Mouse (Mus musculus) forebrain, embryonic 10.5 days (tissue): Measurements from ENCODE around the gene Chmp6. TPM values are rescaled to one million over a fixed set of nuclear protein-coding genes. Genes with fewer than 3 reads are reported as not detected.

Experiments
- DNase-seq: peaks from one replicate; pipeline ENCODE4 v3.0.0-alpha.2; 2017; ENCODE audit warnings: low spot score; ENCODE audit errors: extremely low spot score
- H3K27ac ChIP-seq: fragments of 300-500 bp; sonication (generic); 2 replicates; pipeline ENCODE4 v1.5.1; 2016; ENCODE audit warnings: mild to moderate bottlenecking
- H3K27me3 ChIP-seq: fragments of 300-500 bp; sonication (generic); 2 replicates; pipeline ENCODE4 v1.6.1; 2016; ENCODE audit warnings: mild to moderate bottlenecking; ENCODE audit not compliant: poor library complexity, severe bottlenecking
- H3K36me3 ChIP-seq: fragments of 300-500 bp; sonication (generic); replicated peaks from 2 replicates; pipeline ENCODE4 v1.6.1; 2016; ENCODE audit warnings: mild to moderate bottlenecking, moderate library complexity
- H3K4me1 ChIP-seq: fragments of 300-500 bp; sonication (generic); 2 replicates; pipeline ENCODE4 v1.6.1; 2016
- H3K4me3 ChIP-seq: fragments of 300-500 bp; sonication (generic); 2 replicates; pipeline ENCODE4 v1.5.1; 2016; ENCODE audit warnings: mild to moderate bottlenecking, moderate library complexity
- H3K9me3 ChIP-seq: fragments of 300-500 bp; sonication (generic); 2 replicates; pipeline ENCODE4 v1.6.1; 2016; ENCODE audit warnings: mild to moderate bottlenecking, moderate library complexity
- WGBS: fragments of 180-500 bp; shearing (Covaris S2); methylation state at CpG from one replicate; pipeline ENCODE4 v1.1.7; 2016; 5-methylcytosine and 5-hydroxymethylcytosine counted together
- polyA plus RNA-seq: library from polyadenylated mRNA; unstranded; fragments of >200 nt; fragmentation: Nextera tagmentation; extraction: Ambion mirVana; gene quantifications from 2 replicates; pipeline ENCODE4 v1.2.1, GENCODE M21; 2016

Gene Chmp6
- polyA plus RNA-seq, 1 experiment from 2014 or later: 124 TPM

DNA sequence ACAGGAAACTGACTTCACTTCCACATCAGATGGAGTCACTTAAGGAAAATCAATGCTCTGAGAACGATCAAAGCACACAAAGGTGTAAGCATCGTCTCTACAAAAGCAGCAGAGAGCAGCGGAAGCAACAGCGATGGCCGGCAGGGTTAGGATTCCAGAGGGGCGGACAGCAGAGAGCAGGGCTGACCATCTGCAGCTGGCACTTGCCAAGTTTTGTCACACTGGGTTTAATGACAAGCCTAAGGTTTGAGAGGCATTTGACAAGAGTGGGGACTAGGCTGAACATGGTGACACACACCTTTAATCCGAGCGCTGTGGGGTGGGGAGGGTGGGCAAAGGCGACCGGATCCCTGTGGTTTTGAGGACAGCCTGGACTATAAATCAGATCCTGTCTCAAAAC lies 18.6 kb downstream of the Chmp6 start:
- H3K9me3 ChIP-seq: peaks cover 3% of the 10 kb centered on the region; the same call in 1 of the 2 replicates
- 81% methylated on average over 10 of the region's 10 CpGs for WGBS
- peaks cover 33% of the 10 kb centered on the region for H3K4me1 ChIP-seq
- no peaks in the 10 kb centered on the region for H3K27me3 ChIP-seq
- H3K4me3 ChIP-seq: no peak overlapping the region
- 0 out of 2 replicates have a peak overlapping the region, but pooled peaks have one; percentile 31 for H3K27ac ChIP-seq
- H3K36me3 ChIP-seq: no peaks in the 10 kb centered on the region
- no peak for DNase-seq

DNA sequence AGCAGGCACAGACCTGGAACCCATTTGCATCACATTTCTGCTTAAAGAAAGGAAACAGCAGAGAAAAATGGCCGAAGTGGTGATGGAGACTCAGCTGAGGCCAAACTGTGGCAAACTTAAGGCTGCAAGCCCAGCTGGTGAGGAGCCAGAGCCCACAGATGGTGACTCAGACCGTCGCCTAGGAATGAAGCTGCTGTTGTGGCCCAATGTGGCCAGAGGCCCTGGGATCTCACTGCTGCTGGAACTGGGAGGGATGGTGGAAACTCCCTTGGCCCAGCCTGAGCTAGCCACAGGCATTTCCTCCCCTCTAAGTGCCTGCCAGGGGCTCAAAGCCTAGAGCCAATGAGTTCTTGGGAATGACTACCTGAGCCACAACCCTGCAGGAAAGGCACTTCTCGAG lies 19.9 kb downstream of the Chmp6 start:
- Histone ChIP-seq H3K4me3 (no peak overlapping the region), H3K27me3 (peaks cover 4% of the 10 kb centered on the region; the same call in 1 of the 2 replicates), H3K36me3 (no peaks in the 10 kb centered on the region), H3K27ac (no peak overlapping the region), H3K9me3 (peaks cover 3% of the 10 kb centered on the region; the same call in 1 of the 2 replicates), H3K4me1 (peaks cover 47% of the 10 kb centered on the region)
- DNase-seq: no peak
- 80% methylated on average over 4 of the region's 4 CpGs for WGBS

- no peak for DNase-seq
- peaks cover 3% of the 10 kb centered on the region; the same call in 1 of the 2 replicates for H3K9me3 ChIP-seq
- no peaks in the 10 kb centered on the region for H3K36me3 ChIP-seq
- 85% methylated on average over 8 of the region's 8 CpGs for WGBS
- peaks cover 13% of the 10 kb centered on the region for H3K27me3 ChIP-seq
- no peak overlapping the region for H3K27ac ChIP-seq
- H3K4me3 ChIP-seq: no peak overlapping the region
- H3K4me1 ChIP-seq: peaks cover 55% of the 10 kb centered on the region
Measured at GRCm38 (mm10) chr11:119933819-119934583, 20.8 kb downstream of the Chmp6 start.

- no peak for DNase-seq
- no peak overlapping the region for H3K4me3 ChIP-seq
- H3K4me1 ChIP-seq: peaks cover 63% of the 10 kb centered on the region
- H3K9me3 ChIP-seq: peaks cover 3% of the 10 kb centered on the region; the same call in 1 of the 2 replicates
- peaks cover 20% of the 10 kb centered on the region for H3K27me3 ChIP-seq
- no peaks in the 10 kb centered on the region for H3K36me3 ChIP-seq
- 76% methylated on average over 8 of the region's 8 CpGs for WGBS
- H3K27ac ChIP-seq: no peak overlapping the region
Measured at GRCm38 (mm10) chr11:119934773-119935172, 21.5 kb downstream of the Chmp6 start.

- H3K4me1 ChIP-seq: peaks cover 66% of the 10 kb centered on the region
- H3K27ac ChIP-seq: 0 out of 2 replicates have a peak overlapping the region, but pooled peaks have one; percentile 8
- 29% methylated on average over 6 of the region's 6 CpGs for WGBS
- no peak overlapping the region for H3K4me3 ChIP-seq
- no peaks in the 10 kb centered on the region for H3K36me3 ChIP-seq
- DNase-seq: peak; percentile 65
- H3K27me3 ChIP-seq: peaks cover 27% of the 10 kb centered on the region
- peaks cover 3% of the 10 kb centered on the region; the same call in 1 of the 2 replicates for H3K9me3 ChIP-seq
Measured at GRCm38 (mm10) chr11:119935457-119935856, 22.2 kb downstream of the Chmp6 start.

DNA sequence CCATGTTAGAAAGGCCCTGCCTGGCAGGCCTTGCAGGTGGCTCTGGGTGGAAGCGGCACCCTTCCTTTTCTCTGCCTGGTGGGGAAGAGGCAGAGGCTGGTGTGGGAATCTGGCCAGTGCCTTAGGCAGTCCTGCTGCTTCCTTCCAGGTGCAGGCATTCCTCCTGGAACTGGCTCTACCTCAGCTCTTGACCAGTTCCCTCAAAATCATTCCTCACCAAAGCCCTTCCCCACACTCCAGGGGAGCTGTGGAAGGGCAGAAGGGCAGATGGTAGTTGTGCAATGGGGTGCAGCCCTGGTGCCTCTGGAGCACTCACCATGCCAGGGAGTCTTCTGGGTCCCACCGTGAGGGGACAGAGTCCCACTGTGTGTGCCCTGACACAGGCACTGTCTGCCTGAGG lies 23.2 kb downstream of the Chmp6 start:
- peaks cover 76% of the 10 kb centered on the region for H3K4me1 ChIP-seq
- peaks cover 37% of the 10 kb centered on the region for H3K27me3 ChIP-seq
- no peak for DNase-seq
- H3K27ac ChIP-seq: peak overlapping the region; percentile 37; the same call in 1 of the 2 replicates
- H3K9me3 ChIP-seq: no peaks in the 10 kb centered on the region
- no peaks in the 10 kb centered on the region for H3K36me3 ChIP-seq
- WGBS: 86% methylated on average over 2 of the region's 2 CpGs
- no peak overlapping the region for H3K4me3 ChIP-seq

DNA sequence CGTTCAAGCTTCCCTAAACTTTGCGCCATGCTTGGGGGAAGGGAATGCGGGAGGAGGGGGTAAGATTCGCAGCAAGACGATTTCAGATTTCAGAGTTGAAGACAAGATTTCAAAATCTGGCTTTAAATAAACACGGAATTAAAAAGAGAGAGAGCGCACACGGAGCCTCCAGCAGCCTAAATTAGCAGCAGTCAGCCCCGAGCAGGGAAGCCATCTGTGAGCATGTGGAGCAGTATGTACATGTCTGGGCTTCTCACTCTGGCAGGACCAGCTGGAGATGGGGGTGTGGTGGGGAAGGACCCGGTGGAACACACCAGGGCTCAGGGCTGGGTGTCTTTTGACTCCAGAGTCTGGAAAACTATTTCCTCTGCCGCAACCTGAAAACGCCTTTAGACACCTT lies 24.0 kb downstream of the Chmp6 start:
- no peaks in the 10 kb centered on the region for H3K9me3 ChIP-seq
- H3K27me3 ChIP-seq: peaks cover 41% of the 10 kb centered on the region
- DNase-seq: no peak
- no peak overlapping the region for H3K4me3 ChIP-seq
- peaks cover 77% of the 10 kb centered on the region for H3K4me1 ChIP-seq
- H3K27ac ChIP-seq: 0 out of 2 replicates have a peak overlapping the region, but pooled peaks have one; percentile 44
- no peaks in the 10 kb centered on the region for H3K36me3 ChIP-seq
- 71% methylated on average over 12 of the region's 12 CpGs for WGBS

DNA sequence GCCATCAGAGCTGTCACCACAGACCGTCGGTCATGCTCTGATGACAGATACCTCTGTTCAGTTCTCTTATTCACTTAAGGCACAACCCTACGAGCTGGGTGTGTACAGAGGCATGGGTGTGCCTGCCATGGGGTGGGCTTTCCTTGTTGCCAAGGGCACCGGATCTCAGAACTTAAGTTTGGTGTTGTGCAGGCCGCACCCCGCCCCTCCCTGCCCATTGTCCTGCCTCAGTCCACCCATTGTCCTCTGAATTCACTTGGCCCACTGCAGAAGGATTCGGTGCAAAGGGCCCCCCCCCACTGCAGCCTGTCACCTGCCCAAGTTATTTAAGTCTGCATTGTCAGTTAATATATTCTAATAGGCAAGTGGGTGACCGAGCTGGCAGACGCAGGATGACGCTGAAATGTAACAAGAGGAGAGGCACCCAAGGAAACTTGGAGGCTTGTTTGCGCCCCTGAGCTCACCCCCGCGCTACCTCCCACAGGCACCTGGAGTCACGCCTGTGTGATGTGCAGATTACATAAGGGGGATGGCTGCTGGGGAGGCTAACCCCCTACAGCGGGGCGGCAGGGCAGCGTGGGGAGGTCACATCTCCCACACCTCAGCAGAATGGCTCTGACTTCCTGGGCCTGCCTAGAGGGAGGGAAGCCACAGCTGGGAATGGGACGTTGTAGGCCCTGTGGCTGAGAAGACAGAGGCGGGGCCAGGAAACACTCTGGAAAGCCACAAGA lies 24.7 kb downstream of the Chmp6 start:
- H3K36me3 ChIP-seq: no peaks in the 10 kb centered on the region
- H3K9me3 ChIP-seq: no peaks in the 10 kb centered on the region
- H3K4me3 ChIP-seq: no peak overlapping the region
- 68% methylated on average over 19 of the region's 19 CpGs for WGBS
- H3K4me1 ChIP-seq: peaks cover 76% of the 10 kb centered on the region
- peaks cover 41% of the 10 kb centered on the region for H3K27me3 ChIP-seq
- no peak for DNase-seq
- peak overlapping the region; percentile 44; the same call in 1 of the 2 replicates for H3K27ac ChIP-seq

GRCm38 (mm10) chr11:119939073-119939710 lies 26.0 kb downstream of the Chmp6 start:
- Histone ChIP-seq H3K9me3 (no peaks in the 10 kb centered on the region), H3K27ac (no peak overlapping the region), H3K4me3 (no peak overlapping the region), H3K36me3 (no peaks in the 10 kb centered on the region), H3K27me3 (peaks cover 50% of the 10 kb centered on the region), H3K4me1 (peaks cover 86% of the 10 kb centered on the region)
- 49% methylated on average over 8 of the region's 8 CpGs for WGBS
- DNase-seq: no peak

- no peak for DNase-seq
- no peaks in the 10 kb centered on the region for H3K9me3 ChIP-seq
- peaks cover 55% of the 10 kb centered on the region for H3K27me3 ChIP-seq
- H3K4me1 ChIP-seq: peaks cover 91% of the 10 kb centered on the region
- no peak overlapping the region for H3K4me3 ChIP-seq
- WGBS: 71% methylated on average over 4 of the region's 4 CpGs
- no peak overlapping the region for H3K27ac ChIP-seq
- H3K36me3 ChIP-seq: no peaks in the 10 kb centered on the region
Measured at GRCm38 (mm10) chr11:119939711-119940106, 26.5 kb downstream of the Chmp6 start.

DNA sequence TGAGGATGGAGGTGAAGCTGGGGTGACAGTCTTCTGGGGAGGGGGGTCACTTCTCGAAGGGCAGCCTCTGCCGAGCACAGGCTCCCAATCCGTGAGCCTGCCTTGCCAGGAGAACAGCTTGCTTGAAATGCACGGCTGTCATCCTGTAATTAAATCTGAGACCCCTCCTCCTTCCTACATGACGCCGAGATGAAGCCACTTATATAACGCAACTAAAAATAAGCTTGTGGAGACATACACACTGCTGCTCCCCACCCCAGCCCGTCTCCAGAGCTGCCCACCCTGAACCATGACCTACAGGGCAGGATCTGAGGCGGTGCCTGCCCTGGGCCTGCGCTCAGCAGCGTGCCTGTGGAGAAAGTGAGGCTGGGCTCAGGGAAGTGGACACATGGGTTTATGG lies 26.9 kb downstream of the Chmp6 start:
- no peak for DNase-seq
- H3K27ac ChIP-seq: no peak overlapping the region
- H3K4me3 ChIP-seq: no peak overlapping the region
- 75% methylated on average over 11 of the region's 11 CpGs for WGBS
- peaks cover 95% of the 10 kb centered on the region for H3K4me1 ChIP-seq
- H3K27me3 ChIP-seq: peaks cover 58% of the 10 kb centered on the region
- no peaks in the 10 kb centered on the region for H3K36me3 ChIP-seq
- H3K9me3 ChIP-seq: no peaks in the 10 kb centered on the region

DNA sequence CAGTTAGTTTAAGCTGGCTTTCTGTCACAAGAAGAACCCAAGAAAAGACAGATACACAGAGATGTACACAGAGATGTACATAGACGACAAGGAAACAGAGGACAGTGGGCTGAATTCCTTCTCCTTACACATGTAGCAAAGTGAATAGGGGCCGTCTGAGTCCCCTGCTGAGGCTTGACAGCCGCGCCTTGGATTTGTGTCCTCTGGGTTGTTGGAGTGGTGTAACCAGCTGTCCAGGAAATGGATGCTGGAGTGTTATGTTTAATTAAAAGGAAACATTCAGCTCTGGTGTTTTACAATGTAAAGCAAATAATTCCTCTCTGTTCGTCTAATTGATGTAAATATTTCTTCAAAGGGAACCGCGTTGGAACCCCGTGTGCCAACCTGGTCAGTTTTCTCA lies 28.6 kb downstream of the Chmp6 start:
- no peaks in the 10 kb centered on the region for H3K9me3 ChIP-seq
- H3K27me3 ChIP-seq: peaks cover 61% of the 10 kb centered on the region
- peak overlapping the region; percentile 73 for H3K4me3 ChIP-seq
- no peaks in the 10 kb centered on the region for H3K36me3 ChIP-seq
- H3K27ac ChIP-seq: peak overlapping the region; percentile 88; the same call in 1 of the 2 replicates
- DNase-seq: no peak
- peaks cover 82% of the 10 kb centered on the region for H3K4me1 ChIP-seq
- WGBS: 7% methylated on average over 8 of the region's 8 CpGs
